Mouse (Mus musculus): ENCODE measurements around the gene Dnajc15. TPM values are rescaled to one million over a fixed set of nuclear protein-coding genes. Genes with fewer than 3 reads are reported as not detected.
"Not testable (repeated sequence)": the region's sequence is repeated elsewhere in the genome, so short reads cannot be mapped to it uniquely, and the experiment has no call there.

Dnajc15 gene
- 100 to 1,000 TPM; 271 to 297 TPM for total RNA-seq (2021)

DNA sequence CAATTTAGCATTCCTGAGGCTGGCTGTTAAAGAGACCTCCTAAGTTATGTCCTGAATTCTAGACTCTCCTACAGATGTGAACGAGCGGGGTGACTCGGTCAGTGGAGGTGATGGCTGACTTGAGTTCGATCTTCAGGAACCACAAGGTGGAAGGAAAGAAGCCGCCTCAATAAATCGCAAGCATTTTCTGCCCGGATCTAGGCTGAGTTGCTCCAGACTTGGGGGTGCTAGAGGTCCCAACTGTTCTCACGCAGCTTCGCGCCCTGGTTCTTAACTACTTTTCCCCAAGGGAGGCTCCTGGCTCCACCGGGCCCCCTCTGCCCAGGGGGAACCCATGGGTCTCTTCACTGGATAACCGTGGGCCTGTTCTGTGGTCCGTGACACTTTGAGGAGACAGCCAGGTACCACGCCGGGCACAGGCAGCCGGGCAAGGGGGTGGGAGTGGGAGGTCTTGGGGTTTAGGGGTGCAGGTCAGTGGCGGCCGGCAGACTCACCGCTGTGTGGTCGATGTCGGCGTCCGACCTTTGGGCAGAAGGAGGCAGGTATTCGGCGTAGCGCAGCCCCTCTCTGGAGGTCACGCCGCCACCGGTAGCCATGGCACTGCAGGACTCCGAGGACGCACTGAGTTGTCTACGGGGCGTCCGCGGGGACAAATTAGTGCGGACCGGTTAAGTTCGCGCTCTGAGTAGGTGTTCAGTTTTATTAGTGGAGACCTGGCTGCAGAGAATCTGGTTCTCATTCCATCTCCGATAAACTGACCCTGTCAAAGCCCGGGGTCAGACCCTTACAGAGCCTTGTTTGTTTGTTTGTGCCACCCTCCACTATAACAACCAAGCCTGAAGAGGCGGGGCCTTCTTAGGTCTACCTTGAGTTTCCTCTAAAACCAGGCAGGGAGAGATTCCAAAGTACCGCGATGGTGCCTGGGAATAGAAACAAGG, at the start of gene Dnajc15:
Gene Dnajc15, minus strand, starts transcription at position 822 of the 938 bp plus-strand sequence.
- intact Hi-C loops (cut with DNase I), result no loop called here
- peak; percentile 89 to 95 for DNase-seq

GRCm38 (mm10) chr14:77923076-77923865, 48.3 kb upstream of the Dnajc15 start:
- intact Hi-C loops (cut with DNase I), result loop anchor here (10.0 kb wide), 1 partner anchor 308 kb away; no protein-coding TSS in a partner anchor
- DNase-seq, result no peak

- DNase-seq, result no peak
- intact Hi-C loops (cut with DNase I), result loop anchor here (10.0 kb wide), 1 partner anchor 307 kb away; no protein-coding TSS in a partner anchor
These were observed 46.7 kb upstream of the Dnajc15 start for GRCm38 (mm10) chr14:77921641-77922040.

GRCm38 (mm10) chr14:77915776-77916175, 40.9 kb upstream of the Dnajc15 start:
- DNase-seq, result no peak
- intact Hi-C loops (cut with DNase I), result no loop called here

- intact Hi-C loops (cut with DNase I), result no loop called here
- DNase-seq, result no peak
These were observed 31.7 kb upstream of the Dnajc15 start for GRCm38 (mm10) chr14:77906586-77906985.

DNA sequence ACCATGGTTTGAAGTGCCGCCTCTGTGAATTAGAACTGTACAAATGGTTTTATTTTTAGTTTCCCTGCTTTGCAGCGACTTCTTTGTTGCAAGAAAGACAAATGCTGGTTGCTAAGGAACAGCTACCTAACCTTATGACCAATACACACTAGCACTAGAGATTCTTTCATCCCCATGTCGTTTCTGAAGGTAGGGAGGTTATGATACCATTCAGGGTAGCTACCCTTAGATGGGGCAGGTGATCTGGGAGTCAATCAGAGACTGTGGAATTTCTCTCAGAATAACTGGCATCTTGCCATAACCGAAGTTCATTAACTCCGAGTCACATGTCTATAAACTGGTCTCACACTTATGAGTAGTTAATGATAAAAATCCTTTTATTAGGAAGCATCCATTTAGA, 30.5 kb upstream of the Dnajc15 start:
- no peak for DNase-seq
- intact Hi-C loops (cut with DNase I), result no loop called here

- peak; percentile 8 to 9 for DNase-seq
- intact Hi-C loops (cut with DNase I), result no loop called here
These were observed 29.3 kb upstream of the Dnajc15 start, which contains the start of gene Epsti1 for GRCm38 (mm10) chr14:77904171-77904762. Gene Epsti1 (plus strand): TSS chr14:77904239.

DNA sequence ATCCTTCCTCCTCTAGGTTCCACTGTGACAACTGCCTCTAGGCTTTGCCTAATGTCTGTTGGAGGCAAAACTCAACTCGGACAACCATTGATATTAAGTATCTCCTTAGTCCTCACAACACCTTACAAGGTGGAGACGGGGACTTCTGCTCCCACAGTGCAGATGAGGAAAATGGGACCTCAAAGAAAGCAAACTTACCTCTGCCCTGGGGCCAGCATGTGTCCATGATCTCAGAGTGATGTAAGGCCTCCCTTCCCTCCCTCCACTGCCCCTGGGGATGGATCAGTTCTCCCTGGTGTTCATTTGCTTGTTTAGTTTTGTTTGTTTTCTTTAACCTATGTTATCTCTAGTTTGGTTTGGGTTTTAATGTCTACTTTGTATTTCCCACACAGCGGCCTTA, 27.6 kb upstream of the Dnajc15 start:
- intact Hi-C loops (cut with DNase I), result no loop called here
- DNase-seq, result no peak

- DNase-seq, result no peak
- intact Hi-C loops (cut with DNase I), result no loop called here
These were observed 21.0 kb upstream of the Dnajc15 start for GRCm38 (mm10) chr14:77895951-77896350.

- intact Hi-C loops (cut with DNase I), result no loop called here
- DNase-seq, result no peak
These were observed 15.0 kb upstream of the Dnajc15 start for GRCm38 (mm10) chr14:77889911-77890310.

DNA sequence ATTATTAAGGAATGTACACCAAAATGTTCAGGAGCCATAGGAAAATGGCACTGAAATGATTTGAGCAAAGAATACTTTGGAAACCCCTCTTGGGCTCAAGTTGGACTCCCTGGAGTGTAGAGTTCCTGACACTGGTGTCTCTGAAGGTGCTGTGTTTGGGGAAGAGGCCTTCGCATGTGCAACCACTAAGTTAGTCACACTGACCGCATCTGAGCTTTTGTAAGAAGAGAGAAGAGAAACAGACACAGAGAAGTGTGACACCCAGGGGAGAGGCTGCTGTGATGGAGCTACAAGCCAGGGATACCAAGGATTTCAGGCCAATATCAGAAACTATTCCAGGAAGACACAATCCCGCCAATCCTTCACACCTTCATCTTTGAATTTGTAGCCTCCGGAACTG, 12.0 kb upstream of the Dnajc15 start:
- intact Hi-C loops (cut with DNase I), result no loop called here

DNA sequence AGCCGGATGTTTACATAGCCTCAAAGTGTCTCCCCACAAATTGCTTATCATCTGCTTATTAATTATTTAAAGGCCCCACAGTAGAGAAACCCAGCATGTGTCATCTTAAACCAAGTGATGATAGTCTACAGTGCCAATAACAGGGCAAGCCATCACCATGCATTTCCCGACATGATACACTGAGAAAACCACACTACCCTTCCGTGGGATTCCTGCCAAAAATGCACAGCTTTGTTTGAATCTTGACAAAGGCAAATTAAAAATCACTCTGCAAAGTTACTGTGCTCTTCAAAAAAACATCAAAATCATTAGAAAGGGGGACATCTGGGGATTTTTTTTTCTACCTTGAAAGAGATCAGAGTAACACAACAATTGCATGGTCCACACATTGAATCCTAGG, 11.5 kb upstream of the Dnajc15 start:
- intact Hi-C loops (cut with DNase I), result no loop called here
- DNase-seq, result no peak

More for the DNA sequence above, 12.0 kb upstream of the Dnajc15 start:
- no peak for DNase-seq

DNA sequence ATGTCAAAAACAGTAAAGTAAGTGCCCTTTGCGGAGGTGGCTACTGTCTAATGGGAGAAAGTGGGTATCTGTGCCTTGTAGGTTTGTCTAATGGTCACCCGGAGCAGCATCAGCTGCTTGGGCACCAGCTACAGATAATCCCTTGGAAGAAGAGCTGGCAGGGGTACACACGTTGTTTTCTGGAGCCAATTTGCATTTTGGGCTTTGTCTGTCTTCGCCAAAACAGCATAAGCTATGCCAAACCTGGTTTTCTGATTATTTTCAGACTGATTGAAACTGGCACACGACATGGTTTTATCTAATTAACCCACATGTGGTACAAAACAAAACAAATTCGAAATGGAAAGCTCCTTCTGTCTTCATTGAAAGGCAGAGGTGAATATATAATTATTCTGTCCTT, 7.7 kb upstream of the Dnajc15 start:
- intact Hi-C loops (cut with DNase I), result no loop called here
- DNase-seq, result no peak

DNA sequence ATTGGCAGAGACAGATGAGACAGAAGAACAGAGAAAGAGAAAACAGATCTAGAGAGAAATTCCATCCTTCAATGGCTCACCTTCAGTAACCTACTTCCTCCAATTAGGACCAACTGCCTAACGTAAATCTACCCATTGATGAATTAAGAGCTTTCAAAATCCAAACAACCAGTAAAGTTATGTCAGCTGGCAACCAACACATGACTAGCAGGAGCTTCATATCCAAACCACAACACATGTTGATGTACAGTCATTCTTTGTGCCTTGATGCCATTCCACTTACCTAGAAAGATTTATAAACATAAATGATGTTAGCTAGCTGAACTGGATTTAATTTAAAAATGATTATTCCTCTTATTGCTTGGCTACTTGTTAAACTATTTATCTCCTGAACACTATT, 7.1 kb upstream of the Dnajc15 start:
- intact Hi-C loops (cut with DNase I), result no loop called here

DNA sequence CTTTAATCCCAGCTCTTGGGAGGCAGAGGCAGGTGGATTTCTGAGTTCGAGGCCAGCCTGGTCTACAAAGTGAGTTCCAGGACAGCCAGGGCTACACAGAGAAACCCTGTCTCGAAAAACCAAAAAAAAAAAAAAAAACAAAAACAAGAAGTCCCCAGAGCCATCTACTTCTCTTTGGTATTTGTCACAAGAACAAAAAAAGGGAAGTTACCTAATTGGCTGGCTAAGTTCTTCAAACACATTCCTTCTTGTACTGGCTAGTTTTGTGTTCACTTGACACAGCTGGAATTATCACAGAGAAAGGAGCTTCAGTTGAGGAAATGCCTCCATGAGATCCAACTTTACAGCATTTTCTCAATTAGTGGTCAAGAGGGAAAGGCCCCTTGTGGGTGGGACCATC, 3.0 kb upstream of the Dnajc15 start:
- DNase-seq; intact Hi-C loops (cut with DNase I): not testable (repeated sequence)

More for the DNA sequence above, 7.1 kb upstream of the Dnajc15 start:
- DNase-seq, result no peak

DNA sequence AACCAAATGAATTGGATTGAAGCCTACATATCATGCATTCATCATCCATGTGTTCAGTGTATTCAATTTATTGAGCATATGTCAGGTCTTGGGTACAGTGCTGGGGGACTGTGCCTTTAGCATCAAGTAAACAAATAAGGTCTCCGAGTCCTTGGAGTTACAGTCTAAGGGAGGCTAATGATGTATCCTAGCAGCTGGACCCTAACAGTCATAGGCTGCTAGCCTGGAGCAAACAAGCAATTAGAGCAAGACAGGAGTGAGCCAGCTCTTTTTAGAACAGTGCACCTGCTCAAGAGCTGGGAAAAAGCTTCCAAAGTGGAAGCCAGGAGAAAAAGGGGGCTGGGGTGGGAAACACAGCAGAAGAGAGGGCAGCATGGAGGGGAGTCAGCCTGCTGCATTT, 1.3 kb upstream of the Dnajc15 start:
- intact Hi-C loops (cut with DNase I), result no loop called here
- DNase-seq, result no peak

- no peak for DNase-seq
- intact Hi-C loops (cut with DNase I), result no loop called here
These were observed 3.4 kb downstream of the Dnajc15 start for GRCm38 (mm10) chr14:77871380-77871975.

GRCm38 (mm10) chr14:77870926-77871325, 4.0 kb downstream of the Dnajc15 start:
- intact Hi-C loops (cut with DNase I), result no loop called here
- no peak for DNase-seq

DNA sequence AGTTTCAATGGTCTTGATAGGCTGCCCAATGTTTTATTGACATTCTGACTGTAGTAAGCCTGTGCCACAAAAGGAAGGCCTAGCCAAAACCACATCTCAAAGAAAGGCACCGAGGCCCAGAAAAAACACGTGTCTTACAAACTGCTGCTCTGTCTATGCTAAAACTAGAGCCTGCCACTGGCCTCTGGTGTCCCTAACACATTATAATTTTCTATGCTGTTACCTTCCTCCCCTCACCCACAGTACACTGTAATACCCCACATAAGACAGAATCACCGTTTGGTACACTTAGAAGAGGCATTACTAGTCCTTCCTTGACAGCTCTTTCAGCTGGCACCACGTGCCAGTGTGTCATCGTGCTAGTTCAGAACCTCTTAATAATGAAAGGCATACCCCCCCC, 7.3 kb downstream of the Dnajc15 start:
- intact Hi-C loops (cut with DNase I), result no loop called here
- no peak for DNase-seq

DNA sequence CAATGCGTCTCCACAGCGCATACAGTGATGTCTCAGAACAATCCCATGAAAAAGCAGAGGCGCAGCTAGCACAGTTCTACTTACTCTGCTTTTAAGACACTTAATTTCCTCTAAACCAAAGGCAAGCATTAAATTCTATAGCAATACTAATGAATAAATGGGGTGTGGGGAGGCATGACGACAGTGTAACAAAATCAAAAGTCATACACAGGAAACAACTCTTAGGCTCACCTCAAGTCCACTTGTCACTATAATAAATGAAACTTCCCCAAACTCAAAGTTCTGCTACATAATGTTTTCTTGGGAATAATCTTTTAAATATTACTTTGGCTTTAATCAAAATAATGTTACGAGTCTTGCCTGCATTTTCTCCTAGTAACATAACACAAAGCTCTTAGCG, 10.4 kb downstream of the Dnajc15 start:
- DNase-seq, result no peak
- intact Hi-C loops (cut with DNase I), result no loop called here

- intact Hi-C loops (cut with DNase I), result no loop called here
- no peak for DNase-seq
These were observed 10.9 kb downstream of the Dnajc15 start for GRCm38 (mm10) chr14:77864051-77864450.

All from heart, postnatal 36 days (tissue).